Mouse (Mus musculus) cortical plate, adult 2 months (tissue): ENCODE data around the gene Klk1b5. TPM values are rescaled to one million over a fixed set of nuclear protein-coding genes. Genes with fewer than 3 reads are reported as not detected.
"Not testable (repeated sequence)": the region's sequence is repeated elsewhere in the genome, so short reads cannot be mapped to it uniquely, and the experiment has no call there.

Experiments used
- H3K27ac ChIP-seq: fragments of 200-500 bp; 2 replicates; pipeline ENCODE4 v1.5.1; 2012; ENCODE audit warnings: low read length, control low read depth, inconsistent platforms; ENCODE audit not compliant: insufficient read depth
- H3K4me1 ChIP-seq: fragments of 200-500 bp; 2 replicates; pipeline ENCODE4 v1.6.1; 2011; ENCODE audit warnings: low read length; ENCODE audit not compliant: control insufficient read depth, insufficient read depth
- H3K4me3 ChIP-seq: fragments of 200-500 bp; 2 replicates; pipeline ENCODE4 v1.5.1; 2011; ENCODE audit warnings: mild to moderate bottlenecking, low read length, control low read depth; ENCODE audit not compliant: insufficient read depth
- CTCF ChIP-seq: fragments of 200-500 bp; IDR thresholded peaks from 2 replicates; pipeline ENCODE4 v1.5.1; 2011; ENCODE audit warnings: mild to moderate bottlenecking, control low read depth, low read length; ENCODE audit not compliant: insufficient read depth; ENCODE audit errors: extremely low read depth
- POLR2A ChIP-seq: fragments of 200-500 bp; IDR thresholded peaks from 2 replicates; pipeline ENCODE4 v1.6.1; 2011; ENCODE audit warnings: mild to moderate bottlenecking, low read length, control low read depth; ENCODE audit not compliant: insufficient read depth; ENCODE audit errors: extremely low read depth
- polyA plus RNA-seq: library from polyadenylated mRNA; depleted of rRNA; stranded (reverse); fragments of >200 nt; gene quantifications from 2 replicates; pipeline ENCODE4 v1.2.3, GENCODE M21; 2012; rRNA removed

Klk1b5 gene
- polyA plus RNA-seq = not detected in 2 replicates

DNA sequence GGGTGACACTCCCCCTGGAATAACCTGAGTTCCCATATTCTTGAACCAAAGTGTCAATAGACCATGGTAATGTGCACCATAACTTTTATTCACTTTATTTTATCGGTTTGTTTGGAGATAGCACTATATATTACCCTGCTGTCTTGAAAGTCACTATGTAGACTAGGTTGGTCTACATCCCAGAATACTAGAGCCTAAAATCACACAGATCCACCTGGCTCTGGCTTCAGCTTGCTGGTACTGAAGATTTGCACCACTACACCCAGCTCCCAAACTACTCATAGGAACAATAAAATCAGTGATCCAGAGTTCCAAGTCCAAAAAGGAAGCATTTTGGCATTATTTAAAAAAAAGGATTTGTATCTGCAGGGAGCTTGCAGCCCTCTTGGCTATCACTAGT, at the start of gene Klk1b5:
Klk1b5 (plus strand) TSS at position 301 of the 400 bp plus-strand sequence.
- H3K4me1 ChIP-seq = no peaks in the 10 kb centered on the region
- H3K27ac ChIP-seq = no peak within 1 kb of the TSS
- no peak within 1 kb of the TSS for H3K4me3 ChIP-seq
- no peak for TF ChIP-seq CTCF
- no peak for TF ChIP-seq POLR2A

DNA sequence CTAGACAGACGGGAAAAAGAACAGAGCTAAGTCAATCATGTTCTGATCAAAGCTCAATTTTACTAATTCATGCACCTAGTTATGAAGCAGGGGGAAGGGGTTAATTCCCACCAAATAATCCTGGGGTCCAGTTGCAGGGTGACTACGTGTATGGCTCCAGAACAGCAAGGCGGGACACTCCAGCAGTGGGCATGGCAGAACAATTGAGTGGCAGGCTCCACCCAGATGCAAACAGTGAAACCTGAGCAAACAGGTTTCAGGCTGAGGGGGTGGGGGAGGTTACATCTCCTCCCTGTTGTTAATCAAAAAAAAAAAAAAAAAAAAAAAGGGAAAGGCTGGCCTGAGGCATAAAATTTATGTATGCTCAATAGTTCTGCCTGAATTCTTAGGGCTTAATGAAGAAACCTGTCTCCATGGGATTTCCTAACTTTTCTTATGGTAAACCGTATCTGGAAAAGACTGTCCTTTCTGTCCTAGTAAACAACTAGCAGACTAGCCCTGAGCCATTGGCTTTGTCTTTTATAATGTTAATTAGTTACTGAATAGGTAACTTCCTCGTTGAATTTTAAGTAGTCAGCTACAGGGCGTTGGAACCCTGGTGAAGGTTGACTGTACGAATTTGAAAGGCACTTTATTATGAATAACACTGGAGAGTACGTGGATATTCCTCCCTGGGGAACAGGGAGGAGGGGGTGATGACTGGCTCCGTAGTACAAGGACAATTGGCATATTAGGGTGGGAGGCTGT, 36.3 kb upstream of the Klk1b5 start:
- no peaks in the 10 kb centered on the region for H3K4me1 ChIP-seq
- H3K4me3 ChIP-seq = no peak overlapping the region
- H3K27ac ChIP-seq = no peak overlapping the region
- TF ChIP-seq POLR2A (no peak), CTCF (no peak)

GRCm38 (mm10) chr7:44186516-44186915, 29.2 kb upstream of the Klk1b5 start:
- H3K4me1 ChIP-seq, H3K27ac ChIP-seq, H3K4me3 ChIP-seq: not testable (repeated sequence)

GRCm38 (mm10) chr7:44187936-44188335, 27.8 kb upstream of the Klk1b5 start, which contains the start of gene Klk1b24:
Klk1b24 (plus strand) TSS chr7:44188236.
- H3K4me3 ChIP-seq, H3K4me1 ChIP-seq, H3K27ac ChIP-seq: not testable (repeated sequence)

DNA sequence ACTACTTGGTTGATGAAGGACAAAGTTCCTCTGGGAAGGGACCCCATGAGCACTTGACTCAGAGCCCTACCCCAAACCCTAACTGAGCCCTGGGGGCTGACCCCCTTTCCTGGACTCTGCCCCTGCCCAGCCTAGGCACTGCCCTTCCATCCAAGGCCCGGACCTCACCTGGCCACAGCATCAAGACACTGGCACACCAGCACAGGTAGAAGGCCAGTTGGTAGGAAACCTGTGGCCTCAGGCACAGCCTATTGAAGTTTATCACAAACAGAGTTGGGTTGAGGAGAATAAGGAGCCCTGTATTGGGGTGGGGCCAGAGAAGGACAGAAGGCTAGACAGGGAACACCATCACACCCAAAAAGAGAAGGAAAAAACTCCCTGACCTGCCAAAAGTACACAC, 22.3 kb upstream of the Klk1b5 start:
- H3K4me3 ChIP-seq, H3K4me1 ChIP-seq, H3K27ac ChIP-seq: not testable (repeated sequence)

DNA sequence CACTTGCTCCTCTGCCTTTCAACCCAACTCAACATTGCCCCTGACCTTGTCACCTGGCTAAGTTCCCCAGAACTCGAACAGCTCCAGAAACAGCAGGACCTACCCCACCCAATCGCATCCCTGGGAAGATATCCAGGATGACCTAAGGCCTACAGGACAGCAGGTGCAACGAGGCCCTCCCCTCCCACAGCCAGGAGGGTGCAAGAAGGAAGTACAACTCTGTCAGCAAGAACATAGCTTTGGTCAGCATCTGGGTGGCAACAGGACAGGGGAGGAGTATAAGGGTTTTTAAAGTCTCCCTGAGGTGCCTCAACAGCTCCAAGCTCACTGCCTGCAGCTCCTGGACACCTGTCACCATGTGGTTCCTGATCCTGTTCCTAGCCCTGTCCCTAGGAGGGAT, 17.9 kb upstream of the Klk1b5 start, which contains the start of gene Klk1b3:
Klk1b3 (plus strand) TSS at position 301 of the 400 bp plus-strand sequence.
- no peaks in the 10 kb centered on the region for H3K4me1 ChIP-seq
- TF ChIP-seq POLR2A (no peak), CTCF (no peak)
- H3K4me3 ChIP-seq = no peak within 1 kb of the TSS
- no peak within 1 kb of the TSS for H3K27ac ChIP-seq

DNA sequence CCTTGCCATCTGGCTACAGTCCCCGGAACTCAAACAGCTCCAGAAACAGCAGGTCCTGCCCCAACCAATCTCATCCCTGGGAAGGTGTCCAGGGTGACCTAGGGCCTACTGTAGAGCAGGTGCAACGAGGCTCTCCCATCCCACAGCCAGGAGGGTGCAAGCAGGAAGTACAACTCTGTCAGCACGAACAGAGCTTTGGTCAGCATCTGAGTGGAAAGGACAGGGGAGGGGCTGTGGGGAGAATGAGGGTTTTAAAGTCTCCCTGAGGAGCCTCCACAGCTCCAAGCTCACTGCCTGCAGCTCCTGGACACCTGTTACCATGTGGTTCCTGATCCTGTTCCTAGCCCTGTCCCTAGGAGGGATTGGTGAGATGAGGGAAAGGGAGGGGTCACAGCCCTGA, 8.6 kb upstream of the Klk1b5 start, which contains the start of gene Klk1b4:
Klk1b4 (plus strand) TSS at position 301 of the 400 bp plus-strand sequence.
- H3K4me1 ChIP-seq, H3K27ac ChIP-seq, H3K4me3 ChIP-seq: not testable (repeated sequence)

DNA sequence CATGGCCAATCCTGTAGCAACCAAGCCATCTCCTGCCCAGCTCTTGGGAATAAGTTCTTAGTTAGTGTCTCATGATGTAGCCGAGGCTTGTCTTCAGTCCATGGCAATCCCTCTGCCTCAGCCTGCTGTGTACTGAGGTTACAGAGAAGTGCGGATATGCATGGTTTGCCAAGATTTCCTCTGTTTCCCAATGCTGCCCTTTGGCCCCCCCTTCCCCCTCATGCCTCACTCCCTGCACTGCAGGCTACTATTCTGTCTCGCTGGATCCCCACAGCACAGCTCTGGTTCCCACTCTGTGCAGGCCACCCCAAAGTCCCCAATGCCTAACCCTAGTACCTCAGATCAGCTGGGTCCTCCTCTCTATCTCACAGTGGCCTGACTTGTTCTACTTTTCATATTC, 7.4 kb upstream of the Klk1b5 start:
- no peak overlapping the region for H3K27ac ChIP-seq
- no peak overlapping the region for H3K4me3 ChIP-seq
- TF ChIP-seq CTCF = no peak
- TF ChIP-seq POLR2A = no peak
- no peaks in the 10 kb centered on the region for H3K4me1 ChIP-seq

GRCm38 (mm10) chr7:44221601-44222000, 5.9 kb downstream of the Klk1b5 start:
- H3K4me1 ChIP-seq, H3K4me3 ChIP-seq, H3K27ac ChIP-seq: not testable (repeated sequence)

DNA sequence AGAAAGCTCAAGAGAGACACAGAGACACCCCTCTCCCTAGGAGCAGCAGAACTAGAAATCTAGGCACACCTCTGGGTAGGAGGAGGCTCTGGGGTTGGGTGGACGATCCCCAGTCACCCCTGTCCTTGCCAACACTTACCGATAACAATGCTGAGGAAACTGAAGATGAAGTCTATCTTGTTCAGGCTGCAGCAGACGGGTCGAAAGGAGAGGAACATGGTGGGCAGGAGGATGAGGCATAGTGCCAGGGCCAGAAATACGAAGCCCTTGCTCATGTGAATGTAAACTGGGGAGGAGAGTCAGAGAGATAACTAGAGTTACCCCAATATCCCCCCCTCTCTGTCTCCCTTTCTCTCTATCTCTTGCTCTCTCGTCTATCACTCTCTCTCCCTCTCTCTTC, 6.6 kb downstream of the Klk1b5 start:
- H3K4me1 ChIP-seq, H3K4me3 ChIP-seq, H3K27ac ChIP-seq: not testable (repeated sequence)

DNA sequence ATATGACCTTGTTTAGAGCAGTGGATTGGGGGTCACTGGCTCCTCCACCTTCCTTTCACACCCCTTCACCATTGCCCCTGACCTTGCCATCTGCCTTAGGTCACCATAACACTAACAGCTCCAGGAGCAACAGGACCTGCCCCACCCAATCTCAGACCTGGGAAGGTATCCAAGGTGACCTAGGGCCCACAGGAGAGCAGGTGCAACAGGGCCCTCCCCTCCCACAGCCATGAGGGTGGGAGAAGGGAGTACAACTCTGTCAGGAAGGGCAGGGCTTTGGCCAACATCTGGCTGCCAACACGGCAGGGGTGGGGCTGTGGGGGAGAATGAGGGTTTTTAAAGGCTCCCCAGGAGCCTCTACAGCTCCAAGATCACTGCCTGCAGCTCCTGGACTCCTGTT, 9.3 kb downstream of the Klk1b5 start, which contains the start of gene Klk1:
Klk1 (plus strand) TSS at position 285 of the 400 bp plus-strand sequence.
- no peak within 1 kb of the TSS for H3K27ac ChIP-seq

More for the DNA sequence above, 9.3 kb downstream of the Klk1b5 start, which contains the start of gene Klk1:
- no peak for TF ChIP-seq CTCF
- TF ChIP-seq POLR2A = no peak
- Histone ChIP-seq H3K4me1 (no peaks in the 10 kb centered on the region), H3K4me3 (no peak within 1 kb of the TSS)
